Mouse (Mus musculus): ENCODE measurements around the gene Tmem97. TPM values are rescaled to one million over a fixed set of nuclear protein-coding genes. Genes with fewer than 3 reads are reported as not detected.

The Tmem97 gene
- total and polyA plus RNA-seq, 3 experiments: 166 to 215 (median 207) TPM

DNA sequence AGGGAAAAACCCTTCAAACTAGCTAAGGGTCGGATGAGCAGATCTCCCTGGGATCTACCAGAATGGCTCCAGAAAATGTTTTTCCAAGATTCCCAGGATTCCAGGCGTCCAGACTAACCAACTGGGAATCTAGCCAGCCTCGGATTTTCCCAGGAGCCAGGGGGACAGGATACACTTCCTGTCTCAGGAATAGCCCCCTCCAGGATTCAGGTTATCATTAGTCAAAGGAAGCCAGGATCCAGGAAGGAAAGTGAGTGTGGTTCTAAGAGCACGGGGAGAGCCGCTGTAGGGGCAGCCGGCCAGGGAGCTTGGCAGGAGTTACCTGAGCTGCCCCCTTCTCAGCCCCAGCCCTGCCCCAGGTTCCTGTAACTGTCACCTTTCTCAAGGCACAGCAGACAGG, 19.5 kb downstream of the Tmem97 start:
- H3K27ac ChIP-seq (ENCODE audit: control insufficient read depth, low read depth, low read length): no peak overlapping the region
- no peaks in the 10 kb centered on the region for H3K27me3 ChIP-seq (ENCODE audit: control insufficient read depth in 1 of 2, insufficient read depth in 2 of 2, low read length in 2 of 2)
- DNase-seq (ENCODE audit: low read depth, low spot score): no peak
- peaks cover 0 to 12% of the 10 kb centered on the region in 2 experiments; a peak in 3 of 4 replicates for H3K4me1 ChIP-seq (ENCODE audit: control insufficient read depth in 1 of 2, insufficient read depth in 2 of 2, low read length in 2 of 2)
- peaks cover 0 to 8% of the 10 kb centered on the region in 2 experiments; a peak in 2 of 4 replicates for H3K36me3 ChIP-seq (ENCODE audit: control insufficient read depth in 1 of 2, insufficient read depth in 2 of 2, low read length in 2 of 2)
- H3K4me3 ChIP-seq (ENCODE audit: control insufficient read depth in 1 of 2, insufficient read depth in 1 of 2, low read depth in 2 of 2, low read length in 2 of 2): no peak overlapping the region
- H3K79me2 ChIP-seq (ENCODE audit: control insufficient read depth, insufficient read depth, low read length, poor library complexity): no peaks in the 10 kb centered on the region
- TF ChIP-seq MXI1 (IDR thresholded peaks at IDR 0.05; ENCODE audit: low read depth, low read length): no peak
- TF ChIP-seq MEF2A (IDR thresholded peaks at IDR 0.05; ENCODE audit: extremely low read depth, insufficient replicate concordance, low read depth, low read length, poor library complexity, severe bottlenecking): no peak
- no peak for TF ChIP-seq ZC3H11A (IDR thresholded peaks at IDR 0.05; ENCODE audit: low read depth, low read length)
- no peak for TF ChIP-seq BHLHE40 (IDR thresholded peaks at IDR 0.05; ENCODE audit: borderline replicate concordance, low read depth, low read length)
- TF ChIP-seq SMC3 (IDR thresholded peaks at IDR 0.05; ENCODE audit: low read depth, low read length): no peak
- TF ChIP-seq ZMIZ1 (IDR thresholded peaks at IDR 0.05; ENCODE audit: low read depth, low read length): no peak
- TF ChIP-seq RCOR1 (IDR thresholded peaks at IDR 0.05; ENCODE audit: low read depth, low read length): no peak
- no peak for TF ChIP-seq UBTF (IDR thresholded peaks at IDR 0.05; ENCODE audit: borderline replicate concordance, insufficient read depth, low read depth, low read length)
- no peak for TF ChIP-seq ETS1 (IDR thresholded peaks at IDR 0.05; ENCODE audit: low read depth, low read length)
- no peak for TF ChIP-seq JUND (IDR thresholded peaks at IDR 0.05; ENCODE audit: low read depth, low read length)
- H3K9ac ChIP-seq (ENCODE audit: control insufficient read depth, low read depth, low read length, poor library complexity, severe bottlenecking): no peak overlapping the region
- H3K9me3 ChIP-seq (replicated peaks; ENCODE audit: insufficient read depth, low read length): no peaks in the 10 kb centered on the region

DNA sequence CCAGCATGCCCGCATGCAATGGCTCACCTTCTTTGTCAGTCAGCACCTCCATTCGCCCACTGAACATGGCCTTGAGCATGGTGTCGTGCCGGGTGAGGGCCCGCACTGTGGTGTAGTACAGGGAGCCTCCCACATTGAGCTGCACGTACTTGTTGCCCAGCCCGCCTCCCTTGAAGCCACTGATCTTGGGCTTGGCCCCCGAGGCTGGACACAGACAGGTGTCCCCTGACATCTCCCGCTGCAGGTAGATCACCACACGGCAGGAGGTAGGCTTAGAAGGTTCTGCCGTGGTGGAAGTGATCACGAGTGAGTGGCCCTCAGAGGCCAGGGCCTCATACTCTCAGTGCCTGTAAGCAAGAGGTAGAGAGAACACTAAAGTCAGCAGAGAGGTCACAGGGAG, 20.6 kb downstream of the Tmem97 start:
- no peak for TF ChIP-seq ELF1 (IDR thresholded peaks at IDR 0.05; ENCODE audit: low read depth, low read length)
- no peak for TF ChIP-seq TCF12 (IDR thresholded peaks at IDR 0.05; ENCODE audit: low read depth, low read length)
- no peak for TF ChIP-seq UBTF (IDR thresholded peaks at IDR 0.05; ENCODE audit: borderline replicate concordance, insufficient read depth, low read depth, low read length)
- no peak for TF ChIP-seq ZMIZ1 (IDR thresholded peaks at IDR 0.05; ENCODE audit: low read depth, low read length)
- no peak for TF ChIP-seq JUND (IDR thresholded peaks at IDR 0.05; ENCODE audit: low read depth, low read length)
- TF ChIP-seq USF1 (IDR thresholded peaks at IDR 0.05; ENCODE audit: low read depth, low read length): no peak
- no peak for TF ChIP-seq ZNF384 (IDR thresholded peaks at IDR 0.05; ENCODE audit: low read depth, low read length)
- no peak for TF ChIP-seq TAL1 (IDR thresholded peaks at IDR 0.05; ENCODE audit: low read length)
- Histone ChIP-seq H3K4me3 (ENCODE audit: control insufficient read depth in 1 of 2, insufficient read depth in 1 of 2, low read depth in 2 of 2, low read length in 2 of 2) (no peak overlapping the region), H3K79me2 (ENCODE audit: control insufficient read depth, insufficient read depth, low read length, poor library complexity) (no peaks in the 10 kb centered on the region), H3K9ac (ENCODE audit: control insufficient read depth, low read depth, low read length, poor library complexity, severe bottlenecking) (no peak overlapping the region), H3K27me3 (ENCODE audit: control insufficient read depth in 1 of 2, insufficient read depth in 2 of 2, low read length in 2 of 2) (no peaks in the 10 kb centered on the region), H3K36me3 (ENCODE audit: control insufficient read depth in 1 of 2, insufficient read depth in 2 of 2, low read length in 2 of 2) (peaks cover 0 to 4% of the 10 kb centered on the region in 2 experiments; a peak in 2 of 4 replicates), H3K4me1 (ENCODE audit: control insufficient read depth in 1 of 2, insufficient read depth in 2 of 2, low read length in 2 of 2) (peaks cover 0 to 6% of the 10 kb centered on the region in 2 experiments; a peak in 3 of 4 replicates), H3K9me3 (replicated peaks; ENCODE audit: insufficient read depth, low read length) (no peaks in the 10 kb centered on the region), H3K27ac (ENCODE audit: control insufficient read depth, low read depth, low read length) (no peak overlapping the region)
- no peak for DNase-seq (ENCODE audit: low read depth, low spot score)

All from MEL (cell line).